Mouse (Mus musculus): Measurements from ENCODE around the gene Glrx. TPM values are rescaled to one million over a fixed set of nuclear protein-coding genes. Genes with fewer than 3 reads are reported as not detected.

The Glrx gene
- polyA plus RNA-seq, 1 experiment from 2014 or later, result 35.9 TPM

DNA sequence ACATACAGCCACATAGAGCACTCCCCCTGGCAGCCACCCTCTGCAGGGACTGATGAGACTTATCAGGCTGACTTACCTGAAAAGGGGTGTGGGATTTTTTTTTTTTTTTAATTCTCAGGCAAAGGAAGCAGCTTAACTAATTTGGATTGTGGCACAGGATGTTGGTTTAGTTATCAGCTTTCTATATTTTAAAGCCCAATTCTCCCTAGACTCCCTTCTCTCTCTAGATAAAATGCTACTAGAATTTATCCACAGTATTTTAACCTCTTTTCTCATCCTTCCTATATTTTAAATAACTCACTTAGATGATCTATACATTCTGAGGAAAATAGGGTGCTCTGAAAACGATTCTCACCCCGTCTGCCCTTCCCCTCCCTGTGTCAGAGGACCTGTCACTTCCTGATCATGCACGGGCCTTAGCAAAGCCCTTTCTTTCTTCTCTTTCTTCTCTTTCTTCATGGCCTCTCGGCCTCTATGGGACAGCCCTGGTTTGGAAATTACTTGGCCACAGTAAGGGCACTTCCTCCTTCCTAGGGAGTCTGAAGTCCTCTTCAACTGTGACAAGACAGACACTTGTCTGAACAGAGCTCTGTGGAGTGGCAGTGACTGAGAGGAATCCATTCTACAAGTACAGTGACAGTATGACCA is 6.0 kb downstream of the Glrx start:
- DNase-seq (no peak), ATAC-seq (ENCODE audit: insufficient read depth) (no peak)
- Histone ChIP-seq H3K27ac (ENCODE audit: low read depth) (no peak overlapping the region), H3K9ac (no peak overlapping the region), H3K4me3 (ENCODE audit: low read depth, low read length) (no peak overlapping the region), H3K27me3 (ENCODE audit: insufficient read depth, low read length) (no peaks in the 10 kb centered on the region), H3K9me3 (ENCODE audit: low read depth, low read length) (no peaks in the 10 kb centered on the region), H3K36me3 (ENCODE audit: insufficient read depth) (no peaks in the 10 kb centered on the region), H3K4me2 (no peak overlapping the region), H3K4me1 (ENCODE audit: insufficient read depth) (peaks cover 4% of the 10 kb centered on the region; the same call in 1 of the 2 replicates)
- no peak for TF ChIP-seq CTCF (IDR thresholded peaks at IDR 0.05; ENCODE audit: low read depth)
- WGBS, result 62% methylated on average over 4 of the region's 4 CpGs

DNA sequence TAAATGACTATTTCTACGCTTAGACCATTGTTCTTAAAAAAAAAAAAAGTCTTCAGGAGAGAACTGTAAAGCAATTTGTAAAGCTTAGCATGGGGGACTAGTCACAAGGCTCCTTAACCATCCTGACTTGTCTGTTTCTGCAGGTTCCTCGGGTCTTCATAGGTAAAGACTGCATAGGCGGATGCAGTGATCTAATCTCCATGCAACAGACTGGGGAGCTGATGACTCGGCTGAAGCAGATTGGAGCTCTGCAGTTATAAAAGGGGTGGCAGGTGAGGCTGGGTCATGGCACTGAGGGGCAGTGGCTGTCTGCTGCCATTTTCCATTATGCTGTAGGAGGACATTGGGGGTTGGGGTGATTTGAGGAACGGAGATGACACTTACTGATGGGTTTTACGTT is 7.4 kb downstream of the Glrx start:
- no peaks in the 10 kb centered on the region for H3K9me3 ChIP-seq (ENCODE audit: low read depth, low read length)
- H3K27ac ChIP-seq (ENCODE audit: low read depth), result no peak overlapping the region
- no peak for TF ChIP-seq CTCF (IDR thresholded peaks at IDR 0.05; ENCODE audit: low read depth)

DNA sequence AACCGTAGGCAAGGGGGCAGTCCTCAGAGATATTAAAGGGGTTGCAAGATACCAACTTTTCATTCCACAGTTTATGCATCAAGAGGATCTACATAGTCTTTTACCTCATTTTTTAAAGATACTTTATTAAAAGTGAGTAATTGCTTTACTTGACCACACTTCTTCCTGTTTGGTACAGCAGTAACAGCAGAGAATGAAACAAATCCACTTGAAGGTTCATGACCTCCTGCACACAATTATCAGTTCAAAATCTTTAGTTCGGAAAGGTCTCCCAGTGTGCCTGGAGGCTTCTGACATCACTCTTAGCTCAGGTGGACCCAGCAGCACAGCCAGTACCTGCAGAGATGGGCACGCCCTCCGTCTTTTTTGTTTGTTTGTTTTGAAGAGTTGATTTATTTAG is 12.4 kb downstream of the Glrx start:
- Histone ChIP-seq H3K36me3 (ENCODE audit: insufficient read depth) (no peaks in the 10 kb centered on the region), H3K4me1 (ENCODE audit: insufficient read depth) (no peaks in the 10 kb centered on the region), H3K9ac (no peak overlapping the region), H3K4me3 (ENCODE audit: low read depth, low read length) (no peak overlapping the region), H3K9me3 (ENCODE audit: low read depth, low read length) (no peaks in the 10 kb centered on the region), H3K27ac (ENCODE audit: low read depth) (no peak overlapping the region), H3K27me3 (ENCODE audit: insufficient read depth, low read length) (no peaks in the 10 kb centered on the region), H3K4me2 (no peak overlapping the region)
- ATAC-seq (ENCODE audit: insufficient read depth) (no peak), DNase-seq (no peak)
- no peak for TF ChIP-seq CTCF (IDR thresholded peaks at IDR 0.05; ENCODE audit: low read depth)
- 78% methylated on average over 4 of the region's 4 CpGs for WGBS

More for the DNA sequence above, 7.4 kb downstream of the Glrx start:
- H3K4me1 ChIP-seq (ENCODE audit: insufficient read depth), result no peaks in the 10 kb centered on the region
- H3K36me3 ChIP-seq (ENCODE audit: insufficient read depth), result no peaks in the 10 kb centered on the region
- no peak overlapping the region for H3K4me3 ChIP-seq (ENCODE audit: low read depth, low read length)
- no peaks in the 10 kb centered on the region for H3K27me3 ChIP-seq (ENCODE audit: insufficient read depth, low read length)
- no peak overlapping the region for H3K9ac ChIP-seq
- ATAC-seq (ENCODE audit: insufficient read depth) (no peak), DNase-seq (no peak)
- H3K4me2 ChIP-seq, result no peak overlapping the region
- 76% methylated on average over 6 of the region's 6 CpGs for WGBS

DNA sequence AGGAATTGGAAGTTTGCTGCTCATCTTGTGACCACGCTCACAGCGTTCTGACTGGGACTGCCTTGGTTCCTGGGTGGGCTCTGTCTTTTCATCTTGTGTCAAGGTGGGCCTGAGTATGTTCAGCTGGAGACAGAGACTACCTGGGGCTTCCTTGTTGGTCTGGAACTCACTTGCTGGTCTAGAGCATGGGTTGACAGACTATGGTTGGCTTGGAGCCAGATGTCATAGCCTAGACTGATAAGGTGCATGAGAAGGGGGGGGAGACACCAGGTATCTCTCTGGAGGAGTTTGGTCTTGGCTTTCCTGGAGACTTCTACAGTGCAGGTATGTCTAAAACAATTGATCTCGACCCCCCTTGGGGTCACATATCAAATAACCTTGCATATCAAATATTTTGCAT is 13.4 kb downstream of the Glrx start:
- TF ChIP-seq CTCF (IDR thresholded peaks at IDR 0.05; ENCODE audit: low read depth), result no peak
- Histone ChIP-seq H3K27me3 (ENCODE audit: insufficient read depth, low read length) (no peaks in the 10 kb centered on the region), H3K9me3 (ENCODE audit: low read depth, low read length) (no peaks in the 10 kb centered on the region), H3K36me3 (ENCODE audit: insufficient read depth) (no peaks in the 10 kb centered on the region), H3K27ac (ENCODE audit: low read depth) (no peak overlapping the region), H3K4me2 (no peak overlapping the region), H3K4me3 (ENCODE audit: low read depth, low read length) (no peak overlapping the region), H3K9ac (no peak overlapping the region), H3K4me1 (ENCODE audit: insufficient read depth) (no peaks in the 10 kb centered on the region)
- no peak for DNase-seq
- ATAC-seq (ENCODE audit: insufficient read depth), result no peak
- 86% methylated on average over 3 of the region's 3 CpGs for WGBS

DNA sequence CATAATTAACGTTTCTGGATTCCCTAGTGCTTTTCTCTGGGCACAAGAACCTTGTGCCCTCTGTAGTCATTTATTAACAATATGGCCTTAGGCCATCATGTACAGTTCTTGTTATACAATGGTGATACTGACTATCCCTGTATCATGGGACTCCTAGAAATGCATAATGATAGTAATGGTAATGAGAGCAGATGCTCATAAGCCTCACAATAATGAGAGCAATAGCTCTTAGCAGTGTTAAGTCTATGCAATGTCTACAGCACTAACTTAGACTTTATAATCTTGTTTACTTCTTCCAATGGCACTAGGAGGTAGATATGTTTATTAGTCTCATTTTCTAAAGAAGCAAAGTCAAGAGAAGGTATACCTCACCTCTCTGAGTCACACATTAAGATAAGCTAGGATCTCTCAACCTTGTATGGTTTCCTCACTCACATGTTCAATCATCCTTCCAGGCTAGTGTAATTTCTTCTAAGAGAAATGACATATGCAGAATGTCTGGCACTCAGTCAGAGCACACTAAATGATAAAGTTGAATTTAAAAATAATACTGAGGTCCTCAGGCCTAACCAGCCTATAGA is 19.7 kb downstream of the Glrx start:
- H3K4me3 ChIP-seq (ENCODE audit: low read depth, low read length), result no peak overlapping the region
- H3K36me3 ChIP-seq (ENCODE audit: insufficient read depth), result no peaks in the 10 kb centered on the region
- no peak overlapping the region for H3K27ac ChIP-seq (ENCODE audit: low read depth)
- no peak for DNase-seq
- TF ChIP-seq CTCF (IDR thresholded peaks at IDR 0.05; ENCODE audit: low read depth), result no peak
- H3K4me1 ChIP-seq (ENCODE audit: insufficient read depth), result no peaks in the 10 kb centered on the region
- ATAC-seq (ENCODE audit: insufficient read depth), result no peak
- H3K27me3 ChIP-seq (ENCODE audit: insufficient read depth, low read length), result no peaks in the 10 kb centered on the region
- WGBS, result 70% methylated on average over 1 of the region's 1 CpGs
- no peaks in the 10 kb centered on the region for H3K9me3 ChIP-seq (ENCODE audit: low read depth, low read length)
- H3K4me2 ChIP-seq, result no peak overlapping the region
- H3K9ac ChIP-seq, result no peak overlapping the region

DNA sequence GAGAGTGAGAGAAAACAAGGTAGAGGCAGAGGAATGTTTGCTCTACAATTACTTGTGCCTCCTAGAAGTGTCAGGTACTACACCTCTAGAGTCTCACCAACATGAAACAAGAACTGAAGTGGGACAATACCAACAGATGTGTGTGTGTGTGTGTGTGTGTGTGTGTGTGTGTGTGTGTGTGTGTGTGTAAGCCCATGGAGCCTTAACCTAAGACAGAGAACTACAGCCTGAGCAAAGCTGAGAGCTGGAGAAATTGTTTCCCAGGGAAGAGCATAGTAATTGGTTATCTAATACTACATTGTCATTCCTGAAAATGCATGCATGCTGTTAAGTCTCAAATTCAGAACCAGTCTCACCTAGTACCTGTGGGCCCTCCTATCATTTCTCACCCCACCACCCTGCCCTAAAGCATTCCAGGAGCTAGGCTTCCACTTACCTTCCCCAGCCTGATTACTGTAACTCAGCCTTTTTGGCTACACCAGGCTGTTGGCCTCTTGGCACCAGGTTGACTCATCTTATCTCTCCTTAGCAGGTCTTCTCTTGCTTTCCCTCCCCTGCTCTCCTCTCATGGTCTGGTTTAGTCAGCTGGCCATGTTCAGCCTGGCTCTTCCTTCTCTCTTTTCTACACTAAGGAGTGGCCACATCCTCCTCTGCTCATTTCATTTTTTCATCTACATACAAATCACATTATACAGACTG is 26.0 kb downstream of the Glrx start:
- 0 out of 2 replicates have a peak, but pooled peaks have one; percentile 14 for ATAC-seq (ENCODE audit: insufficient read depth)
- peaks cover 17% of the 10 kb centered on the region; the same call in 1 of the 2 replicates for H3K36me3 ChIP-seq (ENCODE audit: insufficient read depth)
- H3K4me3 ChIP-seq (ENCODE audit: low read depth, low read length), result no peak overlapping the region
- H3K27ac ChIP-seq (ENCODE audit: low read depth), result no peak overlapping the region
- no peak for DNase-seq
- H3K4me2 ChIP-seq, result no peak overlapping the region
- no peak overlapping the region for H3K9ac ChIP-seq
- no peaks in the 10 kb centered on the region for H3K9me3 ChIP-seq (ENCODE audit: low read depth, low read length)
- H3K27me3 ChIP-seq (ENCODE audit: insufficient read depth, low read length), result no peaks in the 10 kb centered on the region
- TF ChIP-seq CTCF (IDR thresholded peaks at IDR 0.05; ENCODE audit: low read depth), result no peak
- H3K4me1 ChIP-seq (ENCODE audit: insufficient read depth), result no peaks in the 10 kb centered on the region

DNA sequence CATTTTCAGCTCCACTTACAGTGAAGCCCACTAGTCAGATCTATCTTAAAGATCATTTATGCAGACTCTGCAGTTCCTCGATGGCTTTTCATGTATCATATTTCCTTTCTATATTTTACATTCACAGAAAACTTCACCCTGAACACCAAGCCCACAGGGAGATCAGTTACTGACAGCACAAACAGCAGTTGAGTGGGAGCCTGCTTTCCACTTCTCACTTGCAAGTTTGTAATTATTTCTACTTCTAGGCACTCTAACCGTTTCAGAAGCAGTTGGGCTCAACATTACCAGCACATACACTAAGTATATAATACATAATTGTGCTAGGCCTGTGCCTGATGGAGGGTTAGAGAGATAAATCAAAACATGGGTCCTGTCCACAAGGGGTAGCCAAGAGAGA is 28.2 kb downstream of the Glrx start:
- Histone ChIP-seq H3K36me3 (ENCODE audit: insufficient read depth) (peaks cover 30% of the 10 kb centered on the region; the same call in 1 of the 2 replicates), H3K27me3 (ENCODE audit: insufficient read depth, low read length) (no peaks in the 10 kb centered on the region), H3K4me1 (ENCODE audit: insufficient read depth) (no peaks in the 10 kb centered on the region), H3K27ac (ENCODE audit: low read depth) (no peak overlapping the region), H3K4me3 (ENCODE audit: low read depth, low read length) (no peak overlapping the region), H3K9me3 (ENCODE audit: low read depth, low read length) (no peaks in the 10 kb centered on the region), H3K9ac (no peak overlapping the region), H3K4me2 (no peak overlapping the region)
- WGBS, result 87% methylated on average over 2 of the region's 2 CpGs
- no peak for DNase-seq
- no peak for TF ChIP-seq CTCF (IDR thresholded peaks at IDR 0.05; ENCODE audit: low read depth)
- no peak for ATAC-seq (ENCODE audit: insufficient read depth)
